Mouse (Mus musculus) megakaryocyte progenitor cell, adult 5-6 weeks (primary cell): ENCODE measurements around the gene Cdca8. TPM values are rescaled to one million over a fixed set of nuclear protein-coding genes. Genes with fewer than 3 reads are reported as not detected.

Experiments
- ATAC-seq: replicated peaks from 2 replicates; pipeline ENCODE4 v1.8.0; 2016; ENCODE audit warnings: mild to moderate bottlenecking, moderate TSS enrichment, inconsistent platforms; ENCODE audit not compliant: poor library complexity
- total RNA-seq, 2 experiments: library from RNA; stranded (forward) in 1 of 2; stranded (reverse) in 1 of 2; fragments of 157-497, 149-512 nt in 1 of 2; fragments of 200-1000 nt in 1 of 2; gene quantifications; 2 replicates each; pipeline versions ENCODE4 v1.2.3 to v1.2.4; 2015 to 2017

Gene Cdca8
- total RNA-seq, 2 experiments from 2014 or later: 115 to 137 TPM

DNA sequence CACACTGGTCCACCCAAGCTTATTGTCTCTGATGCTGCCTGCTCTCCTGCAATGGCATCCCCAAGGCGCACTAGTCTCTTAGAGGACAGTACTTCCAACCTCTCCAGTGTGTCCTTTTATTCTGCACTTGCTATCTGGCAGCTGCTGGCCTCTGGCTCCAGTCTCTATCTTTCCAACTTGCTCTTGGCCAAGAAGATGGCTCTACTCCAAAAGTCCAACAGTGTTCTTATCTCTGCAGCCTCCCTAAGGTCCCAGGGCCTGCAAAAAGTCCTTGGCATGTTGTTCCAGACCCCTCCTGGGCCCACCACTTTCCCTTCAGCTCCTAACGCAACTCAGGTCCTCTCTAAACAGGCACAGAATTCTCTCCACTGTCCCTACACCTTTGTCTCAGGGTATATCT lies 18.2 kb upstream of the Cdca8 start:
- ATAC-seq: no peak

DNA sequence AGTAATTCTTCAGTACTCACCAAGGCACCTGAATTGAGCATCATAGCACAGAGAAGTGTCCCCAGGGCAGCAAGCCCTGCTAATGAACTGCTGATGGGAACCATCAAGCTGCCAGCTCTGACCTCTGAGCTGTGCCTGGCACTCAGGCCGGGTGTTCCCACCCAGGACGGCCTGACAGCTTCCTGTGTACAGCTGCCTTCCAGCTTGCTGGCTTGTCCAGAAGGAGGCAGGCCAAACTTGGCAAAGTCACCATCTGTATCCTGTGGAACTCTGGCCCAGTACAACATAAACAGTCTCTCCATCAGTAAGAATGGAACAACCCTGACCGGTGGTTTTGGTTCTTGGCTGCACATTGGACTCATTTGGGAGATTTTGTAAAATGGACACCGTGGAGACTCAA lies 14.4 kb upstream of the Cdca8 start:
- ATAC-seq: no peak

DNA sequence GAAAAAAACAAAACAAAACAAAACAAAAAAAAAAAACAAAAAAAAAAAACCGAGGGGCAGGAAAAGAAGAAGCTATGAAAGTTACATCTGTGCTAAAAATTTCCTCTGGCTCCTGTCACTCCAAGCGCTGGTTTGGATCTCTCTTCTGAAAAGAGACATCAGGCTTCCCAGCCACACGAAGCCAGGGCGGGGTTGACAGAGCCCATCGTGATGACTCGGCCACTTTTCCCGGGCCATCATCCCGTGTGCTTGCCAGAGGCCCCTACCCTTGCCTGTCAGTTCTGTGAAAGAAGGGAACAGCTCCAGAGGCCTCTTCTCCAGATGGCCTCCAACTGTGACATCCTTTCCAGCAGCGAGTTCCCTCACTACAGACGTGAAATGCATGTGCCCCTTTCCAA lies 11.9 kb upstream of the Cdca8 start:
- no peak for ATAC-seq

DNA sequence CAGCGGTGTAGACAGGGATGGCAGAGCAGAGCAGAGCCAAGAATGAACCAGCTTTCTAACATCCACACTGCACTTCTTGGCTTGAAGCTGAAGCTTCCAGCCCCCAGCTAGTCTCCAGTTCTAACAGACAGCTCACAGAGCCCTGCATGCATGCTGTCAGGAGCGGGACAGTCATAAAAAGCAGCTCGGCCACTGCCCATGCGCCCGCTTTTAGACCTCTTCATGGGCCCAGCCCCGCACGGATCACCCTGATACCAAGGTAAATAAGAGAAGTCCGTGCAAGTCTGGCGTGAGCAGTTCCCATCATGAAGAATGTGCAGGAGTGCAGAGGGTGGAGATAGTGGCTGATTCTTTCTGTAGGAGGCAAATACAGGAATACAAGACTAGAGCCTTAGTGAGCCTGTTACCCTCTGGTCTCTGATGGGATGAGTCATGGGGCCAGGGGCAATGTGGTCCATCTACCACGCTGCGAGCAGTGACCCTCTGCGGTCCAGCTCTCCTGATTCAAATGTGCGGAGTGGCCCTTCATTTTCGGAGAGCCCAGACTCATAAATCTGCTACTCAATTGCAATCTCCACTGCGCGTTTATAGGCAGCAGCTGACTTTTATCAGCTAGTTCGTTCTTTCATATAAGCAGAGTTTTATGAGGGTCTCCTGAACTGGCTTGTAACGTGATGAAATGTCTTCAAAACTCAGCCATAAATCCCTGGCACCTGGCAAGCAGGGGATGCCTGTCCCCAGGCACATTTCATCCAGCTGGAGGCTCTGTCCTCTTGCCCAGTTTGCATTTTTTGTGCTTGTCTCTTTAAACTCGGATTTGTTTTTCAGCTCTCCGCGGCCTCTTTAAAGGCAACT lies 11.3 kb upstream of the Cdca8 start:
- ATAC-seq: no peak

DNA sequence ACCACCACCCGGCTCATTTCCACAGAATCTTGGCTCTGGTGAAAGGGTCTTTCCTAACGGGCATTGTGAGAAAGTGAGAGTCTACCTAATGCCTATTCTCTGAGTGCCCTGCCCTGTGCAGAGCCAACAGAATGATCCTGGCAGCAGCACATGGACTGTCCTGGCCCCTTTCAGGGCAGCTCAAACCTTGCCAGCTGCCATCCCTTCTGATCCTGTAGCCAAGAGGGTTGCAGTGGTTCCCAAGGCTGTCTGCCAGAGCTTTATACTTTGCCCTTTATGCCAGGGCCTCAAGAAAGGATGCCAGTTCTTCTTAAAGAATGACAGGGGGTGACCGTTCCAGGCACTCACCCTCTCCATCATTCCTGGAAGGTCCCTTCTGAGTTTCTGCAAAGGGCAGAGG lies 10.4 kb upstream of the Cdca8 start:
- ATAC-seq: no peak

DNA sequence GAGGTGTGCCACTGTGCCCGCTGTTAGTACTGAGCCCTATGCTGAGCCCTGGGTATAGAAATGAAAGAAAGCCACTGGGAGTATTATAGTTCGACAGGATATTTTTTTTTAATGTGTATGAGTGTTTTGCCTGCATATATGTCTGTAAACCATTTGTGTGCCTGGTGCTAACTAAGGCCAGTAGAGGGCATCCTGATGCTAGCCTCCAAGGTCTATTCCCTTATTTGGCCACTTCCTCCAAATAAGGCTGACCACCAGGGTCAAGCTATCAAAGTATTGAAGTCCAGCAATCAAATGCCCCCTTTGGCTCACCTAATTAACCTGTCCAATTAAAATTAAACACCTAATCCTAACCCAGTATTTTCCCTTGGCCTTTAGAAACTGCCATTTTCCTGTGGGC lies 5.8 kb upstream of the Cdca8 start:
- no peak for ATAC-seq

DNA sequence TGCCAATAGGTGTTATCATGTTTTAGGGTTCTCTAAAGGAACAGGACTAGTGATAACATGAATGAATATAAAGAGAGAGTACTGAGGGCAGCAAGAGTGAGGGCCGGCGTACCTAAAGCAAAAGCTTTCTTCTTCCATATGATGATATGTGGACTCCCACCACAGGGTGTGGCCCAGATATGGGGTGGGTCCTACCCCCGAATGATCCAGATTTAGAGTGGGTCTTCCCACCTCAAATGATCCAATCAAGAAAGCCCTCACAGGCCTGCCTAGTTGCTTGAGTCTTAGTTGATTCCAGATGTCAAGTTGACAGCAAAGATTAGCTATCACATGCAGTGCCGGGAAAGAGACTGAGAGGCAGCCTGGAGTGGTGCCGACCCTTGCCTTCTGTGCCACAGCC lies 4.7 kb upstream of the Cdca8 start:
- no peak for ATAC-seq

DNA sequence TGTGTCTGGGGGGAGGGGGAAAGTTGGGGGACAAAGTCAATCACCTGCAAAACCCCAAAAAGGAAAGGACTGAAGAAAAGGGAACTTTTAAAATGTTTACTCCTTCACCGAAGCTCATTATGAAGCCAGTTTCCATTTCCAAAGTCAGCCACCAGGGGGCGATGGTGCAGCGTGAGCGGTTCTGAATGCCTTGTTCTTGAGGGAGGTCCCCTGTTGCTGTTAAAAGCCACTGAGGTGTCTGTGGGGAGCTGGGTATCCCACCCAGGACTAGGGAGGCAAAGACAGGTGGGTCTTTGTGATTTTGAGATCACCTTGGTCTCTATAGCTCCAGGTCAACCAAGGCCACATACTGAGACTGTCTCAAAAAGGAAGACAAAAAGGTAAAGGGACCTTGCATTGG lies 3.9 kb upstream of the Cdca8 start:
- peak; percentile 95 for ATAC-seq

DNA sequence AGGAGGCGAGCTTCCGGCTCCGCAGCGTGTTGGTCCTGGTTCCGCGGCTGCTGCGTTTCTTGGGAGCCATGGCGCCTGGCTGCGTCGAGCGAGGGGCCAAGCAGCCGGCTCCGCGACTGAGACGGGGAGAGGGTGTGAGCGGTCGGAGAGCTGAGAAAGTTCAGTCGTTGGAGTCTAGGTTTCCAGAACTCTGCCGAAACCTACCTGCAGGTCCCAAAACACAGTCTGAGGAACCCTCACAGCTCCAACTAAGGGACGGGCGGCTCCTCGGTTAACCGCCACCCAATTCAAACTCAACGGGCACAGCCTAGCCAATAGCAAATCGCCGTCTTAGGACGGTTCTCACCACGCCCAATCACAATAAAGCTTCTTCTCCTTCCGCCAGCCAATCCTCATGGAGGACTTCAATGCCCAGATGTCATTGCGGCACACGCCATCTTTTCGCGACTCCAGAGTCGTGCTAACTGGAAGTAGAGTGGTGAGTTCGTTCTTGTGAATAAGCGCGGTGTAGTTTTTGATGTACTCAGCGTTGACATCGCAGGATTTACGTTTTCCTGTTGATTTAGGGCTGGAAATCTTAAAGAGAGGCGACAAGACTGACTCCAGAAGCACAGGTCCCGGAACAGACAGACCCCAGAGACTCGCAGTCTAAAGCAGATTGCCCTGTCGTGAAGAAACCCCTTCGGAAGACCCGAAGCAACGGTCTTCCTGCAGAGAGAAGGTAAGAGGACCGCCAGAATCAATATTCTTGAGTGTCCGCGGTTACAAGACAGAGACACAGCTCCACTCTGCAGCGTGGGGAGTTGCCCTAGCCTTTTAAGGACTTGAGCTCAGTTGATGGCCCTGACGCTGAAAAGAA lies 2.3 kb downstream of the Cdca8 start, which contains the start of gene 9930104L06Rik:
9930104L06Rik (plus strand) TSS at position 436 of the 859 bp plus-strand sequence.
- peak; percentile 98 for ATAC-seq

DNA sequence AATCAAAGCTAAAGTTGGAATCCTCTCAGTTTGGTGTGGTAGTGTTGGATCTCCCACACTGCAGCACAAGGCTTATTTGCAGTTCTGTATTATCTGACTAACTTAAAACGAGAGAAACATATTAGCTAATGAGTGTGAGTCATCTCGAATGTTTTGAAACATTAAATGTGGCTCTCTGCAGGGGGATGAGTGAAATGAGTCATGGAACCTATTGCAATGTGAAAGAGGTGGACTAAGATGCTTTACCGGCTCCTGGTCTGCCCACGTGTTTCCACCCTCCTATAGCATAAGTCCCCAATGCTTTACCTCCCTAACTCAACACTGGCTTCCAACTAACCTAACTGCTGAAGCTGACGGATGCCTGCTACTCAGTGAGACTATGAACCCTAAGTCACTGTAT lies 11.0 kb downstream of the Cdca8 start:
- no peak for ATAC-seq

DNA sequence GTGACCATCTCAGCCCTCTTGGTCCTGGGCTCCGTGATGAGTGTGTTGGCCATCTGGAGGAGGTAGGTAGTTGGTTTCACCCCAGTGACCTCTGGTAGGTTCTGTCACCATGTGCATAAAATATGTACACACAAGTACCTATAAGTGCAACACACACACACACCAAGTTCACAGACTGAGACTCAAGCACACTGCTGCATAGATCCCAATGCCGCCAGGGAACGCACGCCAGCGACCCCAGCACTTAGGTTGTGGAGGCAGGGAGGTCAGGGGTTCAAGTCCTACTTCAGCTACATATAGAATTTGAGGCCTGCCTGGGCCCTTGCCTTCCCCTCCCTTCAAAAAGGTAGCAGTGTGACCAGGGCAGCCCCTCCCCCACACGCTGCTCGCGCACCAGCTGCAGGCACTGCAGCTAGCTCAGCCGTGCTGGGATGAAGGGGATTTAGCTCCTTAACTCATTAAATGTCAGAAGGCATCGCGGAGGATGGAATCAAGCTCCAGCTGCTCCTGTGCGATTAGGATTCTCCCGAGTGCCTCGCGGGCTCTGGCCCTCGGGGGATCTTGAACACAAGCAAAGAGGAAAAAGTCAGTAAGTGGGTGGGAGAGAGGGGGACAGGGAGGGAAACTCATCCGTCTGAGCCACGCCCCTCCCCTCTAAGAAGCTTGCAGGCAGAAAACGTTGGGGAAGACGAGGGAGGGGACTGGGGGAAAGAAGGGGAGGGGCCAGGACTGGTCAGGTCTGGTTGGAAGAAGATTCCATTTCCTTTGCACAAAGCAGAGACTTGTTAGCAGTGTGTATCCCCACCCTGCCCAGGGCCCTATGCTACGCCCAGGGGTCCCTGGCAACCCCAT lies 32.9 kb downstream of the Cdca8 start:
- ATAC-seq: no peak

DNA sequence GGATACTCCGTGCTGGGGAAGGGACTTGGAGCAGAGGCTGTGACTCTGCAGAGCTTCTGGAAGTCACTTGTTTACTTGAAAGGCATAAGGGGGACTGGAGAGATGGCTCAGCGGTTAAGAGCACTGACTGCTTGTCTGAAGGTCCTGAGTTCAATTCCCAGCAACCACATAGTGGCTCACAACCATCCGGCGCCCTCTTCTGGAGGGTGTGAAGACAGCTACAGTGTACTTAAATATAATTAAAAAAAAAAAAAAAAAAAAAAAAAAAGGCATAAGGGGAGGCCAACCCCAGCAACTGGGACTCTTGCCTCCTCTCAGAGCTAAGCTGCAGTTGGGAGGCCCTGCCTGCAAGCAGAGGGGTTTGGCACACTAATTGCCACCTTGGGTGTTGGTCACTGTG lies 33.7 kb downstream of the Cdca8 start:
- no peak for ATAC-seq

DNA sequence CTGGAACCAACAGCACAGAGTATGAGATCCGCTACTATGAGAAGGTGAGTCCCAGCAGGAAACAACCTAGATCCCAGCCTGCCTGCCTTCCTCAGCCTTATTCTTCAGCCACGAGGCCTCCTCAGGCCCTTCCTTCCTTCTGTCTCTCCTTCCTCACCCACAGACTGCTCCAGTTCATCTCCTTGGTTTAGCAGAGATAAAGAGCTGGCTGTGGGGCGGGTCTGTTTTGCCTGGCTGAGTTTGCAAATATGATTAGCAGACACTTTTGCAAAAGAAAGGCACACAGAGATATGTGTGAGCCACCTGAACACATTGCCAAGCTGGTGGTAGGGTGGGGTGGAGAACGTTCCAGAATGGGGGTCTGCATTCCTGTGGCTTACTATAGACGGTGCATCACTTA lies 39.2 kb downstream of the Cdca8 start:
- peak; percentile 71 for ATAC-seq

DNA sequence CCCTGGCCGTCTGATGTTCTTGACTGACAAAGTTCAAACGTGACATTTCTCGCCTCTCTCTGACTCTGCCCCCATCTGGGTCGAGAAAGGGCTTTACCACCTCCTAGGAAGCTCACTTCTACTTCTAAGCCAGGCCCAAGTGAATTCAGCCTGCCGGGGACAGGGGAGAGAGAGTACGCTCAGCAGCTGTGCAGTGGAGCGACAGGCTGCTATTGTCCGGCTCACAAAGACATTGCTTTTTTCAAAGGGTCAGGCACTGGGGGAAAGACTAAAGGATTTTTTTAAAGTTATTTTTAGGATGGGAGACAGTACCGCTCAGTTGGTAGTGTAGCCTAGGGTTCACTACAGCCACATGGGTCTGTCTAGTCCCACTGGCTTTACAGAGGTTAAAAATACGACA lies 40.7 kb downstream of the Cdca8 start:
- ATAC-seq: no peak

DNA sequence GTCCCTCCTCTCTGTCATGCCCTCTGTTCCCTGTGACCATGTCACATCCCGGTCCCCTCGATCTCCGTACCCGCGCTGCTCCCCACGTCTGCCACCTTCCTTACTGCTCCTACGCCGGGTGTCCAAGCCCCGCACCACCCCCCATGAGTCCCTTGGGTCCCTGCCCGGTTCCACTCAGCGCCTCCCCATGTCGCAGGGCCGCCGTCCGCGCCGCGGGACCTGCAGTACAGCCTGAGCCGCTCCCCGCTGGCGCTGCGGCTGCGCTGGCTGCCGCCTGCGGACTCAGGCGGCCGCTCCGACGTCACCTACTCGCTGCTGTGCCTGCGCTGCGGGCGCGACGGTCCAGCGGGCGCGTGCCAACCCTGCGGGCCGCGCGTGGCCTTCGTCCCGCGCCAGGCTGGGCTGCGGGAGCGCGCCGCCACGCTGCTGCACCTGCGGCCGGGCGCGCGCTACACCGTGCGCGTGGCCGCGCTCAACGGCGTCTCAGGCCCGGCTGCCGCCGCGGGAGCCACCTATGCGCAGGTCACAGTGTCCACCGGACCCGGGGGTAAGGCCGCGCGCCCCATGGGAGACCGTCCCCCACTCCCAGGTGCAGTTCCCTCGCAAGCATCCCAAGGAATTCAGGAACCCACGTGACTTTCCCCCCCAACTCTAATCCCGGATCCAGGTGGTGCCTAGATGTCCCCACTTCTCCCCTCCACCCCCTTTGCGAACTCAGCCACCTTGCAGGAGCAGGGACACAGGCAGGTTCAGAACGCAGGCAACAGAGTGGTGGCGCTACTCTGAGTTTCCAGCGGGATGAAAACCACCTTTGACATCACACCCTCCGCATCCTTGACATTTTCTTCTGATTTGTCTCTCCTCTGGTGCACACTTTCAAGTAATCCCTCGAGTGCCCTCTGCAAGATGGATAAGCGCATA lies 44.3 kb downstream of the Cdca8 start:
- ATAC-seq: 0 out of 2 replicates have a peak, but pooled peaks have one; percentile 31

DNA sequence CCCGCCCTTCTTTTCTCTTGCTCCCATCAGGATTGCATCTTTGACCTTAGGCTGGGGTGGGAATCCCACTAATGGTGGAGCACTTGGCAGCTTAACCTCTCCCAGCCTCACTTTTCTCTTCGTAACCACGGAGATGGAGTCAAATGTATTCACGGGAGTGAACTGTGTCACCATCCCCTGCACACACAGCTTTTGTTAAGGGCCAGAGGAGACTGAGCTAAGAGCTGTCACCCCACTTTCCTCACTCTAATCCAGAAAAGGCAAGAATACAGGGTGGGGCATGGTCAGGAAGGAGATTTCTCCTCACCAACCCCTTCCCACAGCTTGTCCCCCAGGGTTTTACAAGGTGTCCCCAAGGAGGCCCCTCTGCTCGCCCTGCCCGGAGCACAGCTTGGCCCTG lies 45.3 kb downstream of the Cdca8 start:
- ATAC-seq: no peak

DNA sequence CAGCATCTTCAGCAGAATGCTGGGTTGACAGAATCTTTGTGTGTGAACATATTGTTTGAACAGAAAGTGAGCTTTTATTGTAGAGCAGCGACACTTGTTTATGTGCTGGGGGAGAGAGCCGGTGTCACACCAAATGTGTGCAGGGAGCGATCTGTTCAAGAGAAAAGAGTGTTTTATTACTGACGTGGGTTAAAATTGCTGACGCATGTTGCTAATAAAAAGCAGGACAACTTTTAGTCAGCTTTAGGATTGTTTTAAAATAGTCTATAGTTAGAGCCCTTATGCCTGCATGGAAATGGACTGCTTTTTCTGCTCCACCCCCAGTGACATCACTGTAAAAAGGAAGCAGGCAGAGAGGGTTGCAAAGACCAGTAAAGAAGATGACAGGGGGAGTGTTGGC lies 48.3 kb downstream of the Cdca8 start:
- no peak for ATAC-seq

DNA sequence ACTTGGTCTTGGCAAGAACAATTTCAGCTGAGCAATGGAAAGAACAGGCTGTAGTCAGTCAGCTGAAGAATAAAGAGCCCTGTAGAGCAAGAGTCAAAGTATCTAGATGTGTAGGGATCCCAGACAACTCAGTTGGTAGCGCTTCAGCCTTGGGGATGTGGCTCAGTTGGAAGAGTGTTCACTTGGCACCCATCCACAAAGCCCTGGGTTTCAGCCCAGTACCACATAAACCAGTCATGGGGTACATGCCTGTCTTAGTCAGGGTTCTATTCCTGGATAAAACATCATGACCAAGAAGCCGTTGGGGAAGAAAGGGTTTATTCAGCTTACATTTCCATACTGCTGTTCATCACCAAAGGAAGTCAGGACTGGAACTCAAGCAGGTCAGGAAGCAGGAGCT lies 49.2 kb downstream of the Cdca8 start:
- no peak for ATAC-seq

DNA sequence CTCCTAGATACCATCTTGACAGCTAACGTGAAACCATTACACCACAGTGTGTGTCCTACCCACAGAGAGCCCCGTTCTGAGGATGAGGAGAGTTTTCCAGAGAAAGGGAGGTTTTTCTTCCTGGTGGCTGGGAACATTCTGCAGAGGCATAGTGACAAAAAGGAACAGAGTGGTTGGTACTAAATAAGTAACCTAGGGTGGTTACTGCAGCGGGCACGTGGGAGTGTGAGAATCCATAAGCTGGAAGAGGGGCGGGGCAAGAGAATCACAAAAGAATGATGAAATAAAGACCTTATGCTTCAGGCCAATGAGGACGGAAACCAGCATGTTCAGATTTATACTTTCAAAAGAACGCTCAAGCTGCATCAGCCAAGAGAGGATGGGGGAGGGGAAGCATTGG lies 50.4 kb downstream of the Cdca8 start:
- no peak for ATAC-seq

DNA sequence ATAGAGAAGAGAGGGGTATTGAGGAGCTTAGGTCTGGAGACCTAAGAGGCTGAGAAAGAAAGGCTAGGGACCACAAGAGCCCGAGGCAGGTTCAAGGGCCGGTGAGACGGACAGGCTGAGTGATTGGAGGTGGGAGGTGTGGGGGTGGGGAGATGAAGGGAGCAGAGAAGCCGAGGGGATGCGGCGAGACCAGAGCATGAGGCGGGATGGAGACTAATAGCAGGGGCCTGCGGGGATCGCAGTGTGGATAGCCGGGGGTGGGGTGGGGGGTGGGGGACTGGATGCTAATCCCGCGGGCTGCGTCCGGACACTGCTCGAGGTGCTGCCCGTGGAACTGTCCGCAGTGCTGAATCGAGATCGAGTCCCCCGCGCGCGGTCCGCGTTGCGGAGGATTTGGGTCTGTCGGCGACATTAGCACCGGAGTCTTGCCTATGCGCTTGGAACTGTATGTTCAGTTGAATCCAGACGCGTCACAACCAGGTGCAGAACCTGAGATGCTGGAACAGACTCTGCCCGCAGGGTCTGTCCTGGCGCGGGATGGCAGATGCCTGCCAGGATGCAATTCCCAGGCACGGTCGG lies 56.9 kb downstream of the Cdca8 start:
- ATAC-seq: peak; percentile 82
